Mouse (Mus musculus) midbrain, postnatal 0 days (tissue): Measurements from ENCODE around the gene Mansc1. TPM values are rescaled to one million over a fixed set of nuclear protein-coding genes. Genes with fewer than 3 reads are reported as not detected.
A peak's percentile ranks its signal among the peaks of the same experiment; 100 is the strongest.
"Not testable (repeated sequence)": the region's sequence is repeated elsewhere in the genome, so short reads cannot be mapped to it uniquely, and the experiment has no call there.

Experiments used
- ATAC-seq: fragments of 200-750 bp; cut with Nextera tagmentation; 2 replicates; pipeline ENCODE4 v1.8.0; 2017; ENCODE audit warnings: moderate number of reproducible peaks, mild to moderate bottlenecking, moderate TSS enrichment, moderate library complexity; ENCODE audit not compliant: low FRiP score
- DNase-seq: peaks from one replicate; pipeline ENCODE4 v3.0.0-alpha.2; 2015; ENCODE audit warnings: low spot score
- H3K27ac ChIP-seq: fragments of 300-500 bp; sonication (generic); 2 replicates; pipeline ENCODE4 v1.5.1; 2014; ENCODE audit warnings: low read depth, mild to moderate bottlenecking, low read length, mixed read lengths
- H3K27me3 ChIP-seq: fragments of 300-500 bp; sonication (generic); 2 replicates; pipeline ENCODE4 v1.6.1; 2014; ENCODE audit warnings: low read length, control low read depth, mixed read lengths; ENCODE audit not compliant: insufficient read depth
- H3K36me3 ChIP-seq: fragments of 300-500 bp; sonication (generic); 2 replicates; pipeline ENCODE4 v1.6.1; 2014; ENCODE audit warnings: low read length, control low read depth, mixed read lengths; ENCODE audit not compliant: insufficient read depth
- H3K4me1 ChIP-seq: fragments of 300-500 bp; sonication (generic); 2 replicates; pipeline ENCODE4 v1.6.1; 2014; ENCODE audit warnings: mild to moderate bottlenecking, control low read depth, antibody characterized with exemption, low read length, mixed read lengths; ENCODE audit not compliant: insufficient read depth
- H3K4me2 ChIP-seq: fragments of 300-500 bp; sonication (generic); 2 replicates; pipeline ENCODE4 v1.6.1; 2014; ENCODE audit warnings: low read depth, mild to moderate bottlenecking, low read length, mixed read lengths; ENCODE audit not compliant: poor library complexity, severe bottlenecking
- H3K4me3 ChIP-seq: fragments of 300-500 bp; sonication (generic); 2 replicates; pipeline ENCODE4 v1.5.1; 2014; ENCODE audit warnings: low read depth, mild to moderate bottlenecking, low read length, moderate library complexity
- H3K9ac ChIP-seq: fragments of 300-500 bp; sonication (generic); replicated peaks from 2 replicates; pipeline ENCODE4 v1.6.1; 2014; ENCODE audit warnings: mild to moderate bottlenecking, low read length, moderate library complexity, mixed read lengths; ENCODE audit not compliant: poor library complexity, severe bottlenecking
- H3K9me3 ChIP-seq: fragments of 300-500 bp; sonication (generic); 2 replicates; pipeline ENCODE4 v1.6.1; 2016; ENCODE audit warnings: low read length, control low read depth
- CTCF ChIP-seq: IDR thresholded peaks from 2 replicates; pipeline ENCODE4 v1.5.1; 2016; ENCODE audit warnings: antibody characterized with exemption, mild to moderate bottlenecking
- WGBS: fragments of 180-500 bp; shearing (Covaris S2); extraction: QIAGEN DNeasy Blood & Tissue Kit; methylation state at CpG from one replicate; pipeline ENCODE4 v1.1.7; 2014; 5-methylcytosine and 5-hydroxymethylcytosine counted together
- polyA plus RNA-seq: library from polyadenylated mRNA; unstranded; fragments of >200 nt; fragmentation: Nextera tagmentation; extraction: Ambion mirVana; gene quantifications from 2 replicates; pipeline ENCODE4 v1.2.1, GENCODE M21; 2015
- total RNA-seq: library from RNA; depleted of rRNA; stranded (reverse); fragments of >200 nt; gene quantifications from 2 replicates; pipeline ENCODE4 v1.2.3, GENCODE M21; 2014; rRNA removed

Gene Mansc1
- total RNA-seq (2.0 and 2.8 TPM in 2 replicates), polyA plus RNA-seq (1.6 and 1.7 TPM in 2 replicates)

DNA sequence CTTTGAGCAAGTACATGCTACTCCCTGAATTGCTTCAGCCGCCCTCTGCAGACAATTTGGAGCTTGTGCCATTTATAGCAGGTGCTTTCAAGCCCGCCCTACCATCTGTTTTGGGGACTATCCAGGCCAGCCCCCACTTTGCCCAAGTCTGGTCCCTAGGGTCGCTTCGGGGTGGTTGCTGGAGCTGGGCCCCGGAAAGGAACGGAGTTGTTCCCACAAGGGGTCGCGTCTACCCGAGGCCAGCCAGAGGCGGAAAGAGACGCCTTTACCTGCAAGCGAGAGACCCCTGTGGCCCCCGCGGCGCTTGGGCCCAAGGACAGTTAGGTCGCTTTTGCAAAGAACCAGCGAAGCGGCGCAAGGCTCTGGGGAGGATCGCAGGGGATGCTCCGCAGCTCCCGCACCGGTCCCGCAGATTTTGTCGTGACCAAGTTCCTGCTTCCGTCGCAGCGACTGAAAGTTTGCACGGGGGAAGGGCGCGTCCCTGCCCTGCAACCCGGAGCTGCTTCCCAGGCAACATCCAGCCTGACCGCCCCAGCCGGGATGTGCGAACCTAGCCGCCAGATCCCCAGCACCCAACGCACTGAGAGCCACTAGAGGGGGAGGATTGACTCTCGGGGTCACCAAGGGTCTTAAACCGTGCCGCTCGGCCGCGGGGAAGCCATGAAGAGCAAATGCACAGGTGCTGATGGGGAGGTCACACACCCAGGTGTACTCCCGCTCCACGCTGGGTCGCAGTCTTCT is at the start of gene Mansc1:
TSS of gene Mansc1 (minus strand) at position 542 of the 741 bp plus-strand sequence.
- 1% methylated on average over 46 of the region's 46 CpGs for WGBS
- no peaks in the 10 kb centered on the region for H3K36me3 ChIP-seq
- H3K9ac ChIP-seq = peak within 1 kb of the TSS; percentile 50
- H3K4me3 ChIP-seq = peak within 1 kb of the TSS; percentile 51
- no peak within 1 kb of the TSS for H3K27ac ChIP-seq
- peak within 1 kb of the TSS; percentile 98 for H3K4me2 ChIP-seq
- TF ChIP-seq CTCF = peak; percentile 29
- H3K4me1 ChIP-seq = peaks cover 7% of the 10 kb centered on the region; the same call in 1 of the 2 replicates
- DNase-seq (peak; percentile 39), ATAC-seq (peak; percentile 48)
- peaks cover 9% of the 10 kb centered on the region; the same call in 1 of the 2 replicates for H3K27me3 ChIP-seq
- no peaks in the 10 kb centered on the region for H3K9me3 ChIP-seq

DNA sequence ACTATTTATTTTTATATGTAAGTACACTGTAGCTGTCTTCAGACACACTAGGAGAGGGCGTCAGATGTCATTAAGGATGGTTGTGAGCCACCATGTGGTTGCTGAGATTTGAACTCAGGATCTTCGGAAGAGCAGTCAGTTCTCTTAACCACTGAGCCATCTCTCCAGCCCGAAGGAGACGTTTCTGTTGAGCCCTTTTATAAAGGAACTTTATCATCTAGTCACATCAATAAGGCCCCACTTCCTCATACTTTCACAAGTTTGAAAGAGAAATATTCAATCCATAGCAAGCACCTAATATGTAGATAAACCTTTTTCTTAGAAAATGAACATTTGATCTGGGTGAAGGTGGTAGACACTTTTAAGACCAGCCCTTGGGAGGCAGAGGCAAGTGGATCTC is 47.0 kb upstream of the Mansc1 start:
- not testable (repeated sequence) for H3K9me3 ChIP-seq, ATAC-seq, H3K4me1 ChIP-seq, H3K4me3 ChIP-seq, H3K4me2 ChIP-seq, H3K36me3 ChIP-seq, H3K27ac ChIP-seq, H3K27me3 ChIP-seq, H3K9ac ChIP-seq, DNase-seq
- WGBS = 91% methylated on average over 4 of the region's 4 CpGs

DNA sequence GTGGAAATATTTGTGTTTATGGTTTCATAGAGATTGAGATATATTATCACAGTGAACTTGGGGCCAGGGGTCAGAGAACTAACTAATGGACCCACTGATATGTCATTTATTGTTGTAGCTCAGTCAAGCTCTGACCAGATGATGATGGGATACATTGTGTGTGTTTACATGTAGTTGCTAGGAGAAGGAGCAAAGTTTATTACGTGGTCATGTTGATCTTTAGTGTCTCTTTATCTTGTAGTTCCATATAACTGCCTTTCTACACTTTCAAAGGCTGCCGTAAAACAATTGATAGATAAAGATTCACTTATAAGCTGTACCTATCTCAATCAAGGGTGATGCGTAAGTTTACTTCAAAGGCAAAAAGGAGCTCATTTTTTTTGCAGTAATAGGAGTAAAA is 45.7 kb upstream of the Mansc1 start:
- Histone ChIP-seq H3K9ac (no peak overlapping the region), H3K4me3 (no peak overlapping the region), H3K27ac (no peak overlapping the region), H3K36me3 (no peaks in the 10 kb centered on the region), H3K4me2 (no peak overlapping the region), H3K9me3 (no peaks in the 10 kb centered on the region), H3K4me1 (no peaks in the 10 kb centered on the region), H3K27me3 (no peaks in the 10 kb centered on the region)
- DNase-seq (no peak), ATAC-seq (no peak)
- TF ChIP-seq CTCF = no peak
- 86% methylated on average over 3 of the region's 3 CpGs for WGBS

DNA sequence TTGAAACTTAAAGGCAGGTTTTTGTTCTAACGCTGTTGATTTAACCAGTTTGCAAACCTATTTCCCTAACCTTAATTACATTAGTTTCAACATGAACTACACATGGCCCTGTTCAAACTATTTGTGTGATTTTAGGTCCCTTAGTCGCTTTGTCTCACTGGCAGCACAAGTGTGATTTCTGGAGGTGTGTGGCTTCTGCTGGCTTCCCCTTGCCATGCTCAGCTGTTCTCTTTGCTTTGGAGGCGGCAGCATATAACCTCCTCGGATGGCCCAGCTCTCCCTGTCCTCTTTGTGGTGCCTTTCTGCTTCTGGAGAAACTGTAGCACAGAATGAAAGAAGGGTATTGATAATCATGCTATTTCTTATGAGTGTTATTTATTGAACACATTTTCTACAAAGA is 45.2 kb upstream of the Mansc1 start:
- Histone ChIP-seq H3K27ac (no peak overlapping the region), H3K9me3 (no peaks in the 10 kb centered on the region), H3K36me3 (no peaks in the 10 kb centered on the region), H3K4me3 (no peak overlapping the region), H3K9ac (no peak overlapping the region), H3K4me1 (no peaks in the 10 kb centered on the region), H3K27me3 (no peaks in the 10 kb centered on the region), H3K4me2 (no peak overlapping the region)
- WGBS = 80% methylated on average over 4 of the region's 4 CpGs
- no peak for DNase-seq
- no peak for ATAC-seq
- TF ChIP-seq CTCF = no peak

DNA sequence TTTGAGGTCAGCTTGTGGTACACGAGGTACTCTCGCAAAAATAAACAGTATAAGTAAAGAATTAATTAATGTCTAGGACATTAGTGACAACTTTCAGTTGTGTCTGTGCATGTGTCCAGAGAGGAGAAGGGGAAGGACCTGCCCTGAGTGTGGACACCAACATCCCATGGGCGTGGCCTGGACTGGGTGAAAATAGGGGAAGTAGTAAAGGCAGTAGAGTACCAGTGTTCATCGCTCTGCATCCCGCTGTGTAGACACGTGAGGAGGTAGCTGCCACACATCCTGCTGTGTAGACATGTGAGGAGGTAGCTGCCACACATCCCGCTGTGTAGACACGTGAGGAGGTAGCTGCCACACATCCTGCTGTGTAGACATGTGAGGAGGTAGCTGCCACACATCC is 41.4 kb upstream of the Mansc1 start:
- not testable (repeated sequence) for H3K4me2 ChIP-seq, ATAC-seq, H3K27me3 ChIP-seq, H3K9me3 ChIP-seq, H3K4me1 ChIP-seq, H3K9ac ChIP-seq, H3K27ac ChIP-seq, DNase-seq, H3K4me3 ChIP-seq, H3K36me3 ChIP-seq
- whole genome bisulfite sequencing = 91% methylated on average over 8 of the region's 8 CpGs

DNA sequence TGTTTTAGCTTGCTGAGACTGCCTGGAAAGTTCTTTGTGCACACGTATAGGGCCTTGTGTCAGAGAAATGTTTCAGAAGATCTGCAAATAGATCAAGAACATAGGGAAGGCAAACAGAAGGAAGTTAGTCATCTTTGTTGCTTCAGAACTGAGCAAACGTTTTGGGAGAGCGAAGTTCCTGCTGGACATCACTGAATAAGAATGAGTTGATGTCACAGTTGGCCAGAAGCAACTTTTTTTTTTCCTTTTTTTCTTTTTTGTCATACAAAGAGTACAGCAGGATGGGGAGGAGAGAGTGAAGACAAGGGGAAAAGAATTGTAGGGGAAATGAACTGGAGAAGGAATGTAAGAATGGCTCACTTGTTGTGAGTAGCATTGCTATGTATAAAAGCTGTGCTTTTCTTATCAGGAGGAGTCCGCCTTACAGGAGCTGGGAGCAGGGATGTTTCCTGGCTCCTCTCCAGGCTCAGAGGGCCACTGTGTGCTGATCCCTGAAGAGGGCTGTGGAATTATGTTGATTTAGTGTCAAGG is 38.7 kb upstream of the Mansc1 start:
- no peak overlapping the region for H3K9ac ChIP-seq
- ATAC-seq = no peak
- no peak for TF ChIP-seq CTCF
- no peak overlapping the region for H3K27ac ChIP-seq
- no peaks in the 10 kb centered on the region for H3K36me3 ChIP-seq
- DNase-seq = peak; percentile 19
- H3K4me2 ChIP-seq = no peak overlapping the region
- no peaks in the 10 kb centered on the region for H3K4me1 ChIP-seq
- 47% methylated on average over 4 of the region's 4 CpGs for WGBS
- H3K4me3 ChIP-seq = no peak overlapping the region
- no peaks in the 10 kb centered on the region for H3K27me3 ChIP-seq
- H3K9me3 ChIP-seq = no peaks in the 10 kb centered on the region
